Mouse (Mus musculus) induced T-regulatory cell, adult 2 months (primary cell): ENCODE results near the gene Tle1.

ENCODE experiments used
- DNase-seq: peaks from one replicate; pipeline ENCODE4 v3.0.0-alpha.2; 2012; ENCODE audit warnings: low read depth

The Tle1 gene

DNA sequence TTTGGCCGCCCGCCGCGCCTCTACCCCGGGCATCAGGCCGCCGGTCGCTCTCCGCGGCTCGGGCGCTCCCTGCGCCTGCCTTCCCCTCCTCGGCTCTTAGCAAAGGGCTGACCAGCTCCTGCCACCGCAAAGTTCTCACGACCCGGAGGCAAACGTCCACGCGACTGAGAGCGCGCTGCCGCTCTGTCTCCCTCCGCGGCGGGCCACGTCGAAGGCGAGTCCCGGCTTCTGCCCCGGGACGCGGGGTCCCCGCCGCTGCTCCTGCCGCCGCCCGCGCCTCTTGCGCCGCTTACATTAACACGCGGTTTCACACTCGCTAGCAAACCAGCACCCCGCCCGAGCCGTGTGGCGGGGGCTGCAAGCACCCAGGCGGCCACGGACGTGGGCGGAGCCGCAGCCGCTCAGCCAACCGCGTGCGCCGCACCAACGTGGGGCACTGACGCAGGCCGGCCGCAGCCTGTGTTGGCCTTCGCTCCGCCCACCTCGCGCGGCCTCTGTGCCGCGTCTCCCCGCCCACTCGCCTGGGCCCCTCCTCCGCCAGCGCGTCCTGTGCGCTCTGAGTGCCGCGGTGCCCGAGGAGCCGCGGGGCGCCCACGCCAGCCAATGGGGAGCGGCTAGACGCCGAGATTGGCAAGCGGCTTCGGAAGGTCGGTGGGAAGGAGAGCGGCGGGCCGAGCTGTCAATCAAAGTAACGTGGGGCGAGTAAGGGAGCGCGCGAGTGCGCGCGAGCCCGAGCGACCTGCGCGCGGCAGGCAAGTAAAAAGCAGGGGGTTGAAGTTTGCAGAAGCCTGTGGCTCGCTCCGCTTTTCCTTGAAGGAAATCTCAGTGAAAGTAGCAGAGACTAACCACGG is at the start of gene Tle1:
Tle1 (minus strand) TSS at position 361 of the 851 bp plus-strand sequence.
- peak; percentile 96 for DNase-seq

DNA sequence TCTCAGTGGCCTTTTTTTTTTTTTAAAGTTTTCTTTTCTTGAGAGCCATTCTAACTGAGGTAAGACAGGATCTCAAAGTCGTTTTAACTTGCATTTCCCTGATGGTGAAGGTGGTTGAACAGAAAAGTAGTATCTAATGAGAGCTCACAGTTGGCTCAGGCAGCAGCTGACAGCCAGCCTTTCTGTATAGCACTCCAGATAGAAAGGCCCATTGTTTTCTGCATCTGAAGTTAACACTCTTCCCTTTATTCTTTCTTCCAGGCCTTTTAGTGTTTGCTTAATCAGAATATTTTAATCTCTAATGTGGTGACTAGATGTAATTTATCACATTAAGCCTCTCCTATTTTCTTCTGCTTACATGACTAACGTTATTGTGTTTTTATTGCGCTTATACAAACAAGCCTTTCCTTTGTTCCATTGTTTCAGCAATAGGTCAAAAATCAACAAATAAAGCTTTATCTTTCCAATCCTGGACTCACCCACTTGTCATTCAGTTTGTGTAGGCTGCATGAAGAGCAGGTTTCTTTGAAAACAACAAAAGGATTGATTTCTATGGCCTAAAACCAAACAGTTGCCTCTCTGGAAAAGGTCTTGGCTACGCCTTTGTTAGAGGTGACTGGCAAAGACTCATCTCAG is 33.0 kb upstream of the Tle1 start:
- no peak for DNase-seq

DNA sequence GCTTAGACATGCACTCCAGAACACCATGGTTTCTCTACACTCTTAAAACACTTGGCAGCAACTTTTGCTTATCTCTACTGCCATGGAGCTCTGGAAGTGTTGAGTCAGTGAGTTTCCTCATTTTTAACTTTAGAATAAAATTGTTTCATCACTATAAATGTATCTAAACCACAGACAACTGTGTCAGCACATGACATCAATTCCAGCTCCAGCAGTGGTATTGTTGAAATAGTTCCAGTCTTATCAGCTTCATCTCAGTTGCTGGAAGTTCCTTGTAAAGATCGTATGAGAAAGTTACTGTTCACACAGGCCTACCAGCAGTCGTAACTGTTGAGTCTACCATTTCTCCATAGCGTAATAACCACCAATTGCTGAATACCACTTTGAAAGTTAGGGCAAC is 31.5 kb upstream of the Tle1 start:
- no peak for DNase-seq

GRCm38 (mm10) chr4:72230832-72231231 is 30.1 kb upstream of the Tle1 start:
- no peak for DNase-seq

GRCm38 (mm10) chr4:72221629-72222028 is 20.9 kb upstream of the Tle1 start:
- no peak for DNase-seq

DNA sequence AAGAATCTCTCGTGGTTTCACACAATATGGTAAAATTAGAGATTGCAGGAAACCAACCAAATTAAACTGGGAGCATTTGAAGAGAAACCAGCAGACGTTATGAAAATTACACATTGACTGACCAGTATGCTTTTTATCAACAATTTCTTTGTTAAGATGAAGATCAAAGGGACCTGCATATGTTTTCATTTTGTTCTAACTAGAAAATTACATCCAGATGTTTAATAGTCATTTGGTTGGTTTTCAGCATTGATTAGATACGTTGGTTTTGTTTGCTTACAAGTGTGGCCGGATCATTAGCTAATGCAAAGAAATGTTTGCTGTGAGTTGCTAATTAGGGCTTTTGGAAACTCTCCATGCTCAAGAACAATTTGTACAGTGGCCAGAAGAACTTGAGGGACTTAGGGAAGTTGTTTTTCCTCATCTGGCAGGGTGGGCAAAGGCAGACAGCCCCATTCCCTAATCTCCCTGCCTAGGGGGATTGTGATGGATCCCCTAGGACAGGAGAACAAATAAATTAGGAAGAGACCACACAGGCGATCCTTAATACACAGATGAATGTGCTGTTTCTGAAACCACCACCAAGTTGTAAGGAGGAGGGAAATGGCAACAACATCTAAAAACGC is 3.8 kb upstream of the Tle1 start:
- no peak for DNase-seq

- DNase-seq = no peak
Measured at GRCm38 (mm10) chr4:72201521-72201991, 837 bp upstream of the Tle1 start.

DNA sequence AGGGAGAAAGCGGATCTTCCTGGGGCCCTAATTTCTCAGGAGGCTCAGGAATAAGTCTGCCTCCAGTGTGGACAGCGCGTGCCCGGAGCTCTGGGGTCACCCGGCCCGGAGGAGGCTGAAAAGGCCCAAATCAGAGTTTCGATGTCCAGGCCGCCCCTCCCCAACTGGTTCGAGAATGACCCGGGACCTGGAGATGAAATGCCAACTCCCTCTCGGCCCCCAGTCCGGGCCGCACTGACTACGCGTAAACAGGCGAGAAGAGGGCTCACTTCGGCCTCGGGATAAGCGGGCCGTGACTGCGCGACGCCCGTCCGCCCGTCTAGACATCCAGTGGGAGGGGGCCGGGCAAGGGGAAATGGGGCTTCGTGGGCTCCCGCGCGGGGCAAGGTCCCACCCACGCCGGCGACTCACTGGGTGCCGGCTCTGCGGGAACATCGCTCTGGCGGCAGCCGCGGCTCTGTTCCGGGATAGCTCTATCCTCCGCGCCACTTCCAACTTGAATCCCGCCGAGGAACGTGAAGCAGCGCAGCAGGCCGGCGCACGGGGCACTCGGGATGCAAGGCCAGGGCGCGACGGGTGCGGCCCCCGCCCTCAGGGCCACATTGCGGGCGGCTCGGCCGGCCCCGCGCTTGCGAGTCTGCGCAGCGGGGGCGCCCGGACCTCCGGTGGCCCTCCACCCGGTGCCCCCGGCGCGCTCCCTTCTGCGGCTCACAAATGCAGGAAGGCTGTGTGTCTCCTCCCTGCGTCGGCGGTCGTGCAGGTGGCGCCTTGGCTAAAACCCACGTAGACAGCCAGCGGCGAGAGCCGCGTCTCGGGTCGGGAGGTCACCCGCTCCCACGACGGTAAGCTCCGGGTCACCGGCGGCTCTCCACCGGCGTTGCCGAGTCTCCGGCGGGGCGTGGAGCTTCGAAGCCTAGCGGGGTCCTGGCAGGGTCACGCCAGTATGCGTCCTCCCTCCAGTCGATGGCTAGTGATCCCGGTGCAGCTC is 854 bp downstream of the Tle1 start:
- DNase-seq = peak; percentile 49

GRCm38 (mm10) chr4:72198877-72199411 is 1.8 kb downstream of the Tle1 start:
- peak; percentile 74 for DNase-seq

- DNase-seq = peak; percentile 6
Measured at GRCm38 (mm10) chr4:72197888-72198605, 2.7 kb downstream of the Tle1 start.

GRCm38 (mm10) chr4:72195116-72195835 is 5.4 kb downstream of the Tle1 start:
- DNase-seq = no peak

- no peak for DNase-seq
Measured at GRCm38 (mm10) chr4:72193276-72193675, 7.4 kb downstream of the Tle1 start.

- DNase-seq = no peak
Measured at GRCm38 (mm10) chr4:72184476-72184875, 16.2 kb downstream of the Tle1 start.

- no peak for DNase-seq
Measured at GRCm38 (mm10) chr4:72182343-72182988, 18.3 kb downstream of the Tle1 start.

DNA sequence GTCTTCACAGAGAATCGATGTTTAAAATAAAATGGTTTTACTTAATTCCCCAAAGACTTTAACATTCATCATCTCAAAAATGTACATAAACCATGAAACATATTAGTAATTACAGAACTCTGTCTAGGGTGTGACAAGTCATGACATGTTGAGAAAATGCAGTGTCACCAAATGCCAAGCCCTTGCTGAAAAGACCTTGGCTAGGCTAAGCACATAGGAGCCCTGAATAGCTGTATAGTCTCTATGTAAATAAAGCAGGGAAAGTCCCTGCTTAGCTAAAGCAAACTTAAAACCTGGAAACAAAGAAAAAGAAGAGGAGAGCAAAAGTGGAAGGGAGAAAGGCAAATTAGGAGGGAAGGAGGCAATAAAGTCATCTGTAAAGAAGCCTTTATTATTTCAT is 24.8 kb downstream of the Tle1 start:
- no peak for DNase-seq

GRCm38 (mm10) chr4:72168267-72168666 is 32.5 kb downstream of the Tle1 start:
- no peak for DNase-seq

GRCm38 (mm10) chr4:72167761-72168229 is 32.9 kb downstream of the Tle1 start:
- DNase-seq = no peak

- no peak for DNase-seq
Measured at GRCm38 (mm10) chr4:72167171-72167570, 33.5 kb downstream of the Tle1 start.

DNA sequence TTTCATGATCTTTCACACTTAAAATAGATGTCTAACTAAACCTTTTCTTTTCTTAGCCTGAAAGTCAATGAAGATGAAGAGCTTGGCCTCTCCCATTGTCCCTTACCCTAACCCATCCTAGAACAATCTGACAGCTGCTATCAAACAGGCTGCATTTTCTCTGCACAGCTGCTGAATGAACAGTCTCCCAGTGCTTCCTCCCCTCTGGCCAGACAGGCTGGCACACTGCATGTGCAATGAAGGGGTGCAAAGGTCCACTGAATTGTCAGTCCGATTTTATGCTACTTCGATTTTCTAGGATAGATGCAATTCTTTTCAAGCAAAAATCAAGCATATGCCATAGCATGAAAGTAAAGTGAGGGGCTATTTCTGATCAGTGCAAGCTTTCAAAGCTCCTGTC is 34.2 kb downstream of the Tle1 start:
- no peak for DNase-seq
